Mouse (Mus musculus) left cerebral cortex, postnatal 25 days (tissue): ENCODE results near the gene Gm20503. TPM values are rescaled to one million over a fixed set of nuclear protein-coding genes. Genes with fewer than 3 reads are reported as not detected.

Experiments
- DNase-seq, 2 experiments: peaks; one replicate each; pipeline ENCODE4 v3.0.0; 2022; ENCODE audit warnings: low spot score in 2 of 2, mixed read lengths in 1 of 2
- intact Hi-C: fragments of 180-260 bp; cut with DNase I; formaldehyde crosslinking; loops from one replicate; pipeline ENCODE4 v1.15.1; 2025
- total RNA-seq, 2 experiments: library from RNA; stranded (reverse); gene quantifications; 2 replicates each; pipeline ENCODE4 v1.2.3; 2021

Gm20503 gene
- 1 to 10 TPM; 1.5 to 2.4 TPM for total RNA-seq

GRCm38 (mm10) chr4:59002948-59003805 is at the start of gene Gm20503:
TSS of gene Gm20503 (plus strand) at chr4:59003210.
- intact Hi-C loops, result loop anchor here (5.0 kb wide), 1 partner anchor 34 kb away; the partner anchor contains the start of gene Gng10
- DNase-seq, result peak; percentile 93 to 94

- intact Hi-C loops, result no loop called here
- no peak for DNase-seq
Observed at GRCm38 (mm10) chr4:58961719-58962118, 41.3 kb upstream of the Gm20503 start.

GRCm38 (mm10) chr4:58963271-58963670 is 39.7 kb upstream of the Gm20503 start:
- DNase-seq, result no peak
- intact Hi-C loops, result no loop called here

DNA sequence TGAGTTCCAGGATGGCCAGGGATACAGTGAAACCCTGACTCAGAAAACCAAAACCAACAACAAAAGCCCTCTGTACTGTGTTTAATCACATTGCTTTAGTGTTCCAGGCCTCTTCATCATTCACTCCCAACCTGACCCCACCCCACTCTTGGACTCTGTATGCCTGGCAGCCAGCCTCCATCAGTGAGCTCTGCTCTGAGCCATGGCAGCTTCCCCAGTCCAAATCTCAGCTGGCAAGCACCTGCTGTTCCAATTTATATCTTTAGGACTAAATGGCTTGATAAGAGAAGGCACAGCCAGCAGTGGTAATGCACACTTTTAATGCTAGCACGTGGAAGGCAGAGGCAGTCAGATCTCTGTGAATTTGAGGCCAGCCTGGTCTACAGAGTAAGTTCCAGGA is 37.9 kb upstream of the Gm20503 start:
- DNase-seq, result no peak
- intact Hi-C loops, result no loop called here

GRCm38 (mm10) chr4:58970678-58971077 is 32.3 kb upstream of the Gm20503 start:
- DNase-seq, result no peak
- intact Hi-C loops, result no loop called here

DNA sequence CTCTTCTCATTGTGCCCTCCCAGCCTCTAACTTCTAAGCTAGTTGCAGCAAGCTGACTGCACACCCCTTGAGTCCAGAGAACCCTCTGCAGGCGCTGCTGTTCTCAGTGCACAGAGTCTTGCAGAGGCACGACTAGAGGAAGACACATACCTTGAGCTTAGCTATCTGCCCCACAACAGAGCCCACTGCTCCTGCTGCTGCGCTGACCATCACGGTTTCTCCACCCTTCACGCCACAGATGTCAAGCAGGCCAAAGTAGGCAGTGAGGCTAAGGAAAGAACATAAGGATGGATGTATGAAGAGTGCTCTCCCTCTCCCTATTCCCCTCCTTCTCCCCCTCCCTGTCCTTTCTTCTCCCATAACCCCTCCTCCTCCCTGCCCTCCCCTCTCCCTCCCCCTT is 27.3 kb upstream of the Gm20503 start:
- DNase-seq, result no peak
- intact Hi-C loops, result no loop called here

DNA sequence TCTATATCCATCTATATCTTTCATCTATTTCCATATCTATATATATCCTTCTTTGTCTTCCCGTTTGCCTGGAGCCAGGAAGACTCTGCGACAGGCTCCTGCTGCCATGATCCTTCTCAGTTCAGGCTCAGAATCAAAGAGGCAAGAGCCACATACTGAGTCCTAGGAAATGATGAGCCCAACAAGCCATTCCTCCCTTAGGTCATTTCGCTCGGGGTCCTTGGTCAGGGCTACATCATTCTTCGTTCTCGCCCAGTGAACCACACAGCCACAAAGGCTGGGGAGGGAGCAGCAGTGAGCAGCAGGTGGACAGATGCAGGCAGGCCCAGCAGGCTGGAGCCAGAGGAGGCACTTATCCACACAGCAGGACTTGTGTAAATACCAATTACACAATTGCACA is 21.6 kb upstream of the Gm20503 start:
- intact Hi-C loops, result loop anchor here (10.0 kb wide), 1 partner anchor 363 kb away; no protein-coding TSS in a partner anchor
- no peak for DNase-seq

DNA sequence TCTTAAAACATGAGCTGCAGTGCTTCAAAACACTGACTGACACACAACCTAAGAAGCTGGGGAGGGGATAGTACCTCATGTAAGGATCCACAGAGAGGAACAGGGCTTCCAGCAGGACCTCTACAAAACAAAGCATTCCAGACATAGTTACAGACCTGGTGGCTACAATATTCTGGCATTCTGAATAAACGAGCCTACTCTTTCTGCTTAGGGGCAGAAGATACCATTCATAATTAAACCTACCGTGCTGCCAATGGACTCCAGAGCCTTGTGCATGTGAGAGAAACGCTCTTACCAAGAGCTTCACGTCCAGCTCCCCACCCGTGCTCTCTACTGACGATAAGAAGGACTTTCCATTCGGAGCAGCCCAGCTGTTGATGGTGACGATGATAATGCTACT is 20.2 kb upstream of the Gm20503 start:
- DNase-seq, result no peak
- intact Hi-C loops, result loop anchor here (10.0 kb wide), 1 partner anchor 362 kb away; no protein-coding TSS in a partner anchor

DNA sequence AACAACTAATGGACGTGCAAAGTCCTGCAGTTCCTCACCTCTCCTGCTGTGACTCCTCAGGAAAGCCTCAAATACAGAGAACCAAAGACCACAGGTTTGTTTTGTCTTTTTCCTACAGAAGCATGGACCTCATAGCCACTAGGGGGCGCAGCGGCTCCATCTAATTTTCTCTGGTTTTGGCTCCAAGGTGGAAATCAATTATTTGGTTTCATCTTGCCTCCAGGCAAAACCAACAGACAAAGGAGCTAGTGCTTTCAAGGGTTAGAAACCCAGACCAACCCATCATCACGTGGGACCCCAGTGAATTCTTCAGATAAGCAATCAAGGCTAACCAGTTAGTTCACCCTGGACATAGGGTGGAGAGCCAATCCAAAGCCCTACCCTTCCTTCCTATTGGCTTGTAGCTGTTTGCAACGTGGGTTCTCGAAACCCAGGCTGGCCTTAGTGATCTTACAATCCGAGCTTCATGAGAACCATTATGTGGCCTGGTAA is 17.8 kb upstream of the Gm20503 start:
- intact Hi-C loops, result loop anchor here (2.0 to 10.0 kb wide), 2 partner anchors 52 to 360 kb away; no protein-coding TSS in a partner anchor
- DNase-seq, result peak; percentile 67 to 72

GRCm38 (mm10) chr4:58986540-58987190 is 16.3 kb upstream of the Gm20503 start, which contains the start of gene Ptgr1:
TSS of gene Ptgr1 (minus strand) at chr4:58987119.
- peak; percentile 72 to 84 for DNase-seq
- intact Hi-C loops, result loop anchor here (10.0 kb wide), 1 partner anchor 358 kb away; no protein-coding TSS in a partner anchor

DNA sequence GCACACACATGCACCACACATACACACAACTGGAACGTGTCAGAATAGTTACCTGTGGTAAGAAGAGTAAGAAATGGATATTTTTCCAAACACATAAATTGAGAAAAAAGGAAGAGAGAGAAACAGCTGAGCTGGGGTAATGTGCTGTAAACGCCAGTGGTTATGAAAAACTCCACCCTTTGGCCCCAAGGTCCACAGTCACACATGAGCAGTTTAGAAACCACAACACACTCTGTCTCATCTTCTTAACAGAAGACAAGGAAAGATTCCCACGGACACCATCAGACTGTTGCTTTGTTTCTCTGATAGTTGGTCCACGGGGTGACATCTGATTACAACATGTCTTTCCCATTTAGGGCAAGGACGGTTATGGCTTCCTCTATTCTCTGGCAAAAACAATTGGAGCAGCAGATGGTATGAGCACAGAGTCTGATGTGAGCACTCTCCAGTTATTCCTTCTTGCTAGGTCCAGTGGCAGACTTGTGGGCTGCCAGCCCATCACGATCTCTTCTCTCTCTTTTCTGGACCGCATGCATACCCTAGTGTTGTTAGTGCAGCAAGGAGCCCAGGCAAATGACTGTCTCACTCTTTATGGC is 13.6 kb upstream of the Gm20503 start:
- no peak for DNase-seq
- intact Hi-C loops, result loop anchor here (10.0 kb wide), 1 partner anchor 355 kb away; no protein-coding TSS in a partner anchor

GRCm38 (mm10) chr4:58990609-58991434 is 12.2 kb upstream of the Gm20503 start:
- DNase-seq, result no peak
- intact Hi-C loops, result no loop called here

DNA sequence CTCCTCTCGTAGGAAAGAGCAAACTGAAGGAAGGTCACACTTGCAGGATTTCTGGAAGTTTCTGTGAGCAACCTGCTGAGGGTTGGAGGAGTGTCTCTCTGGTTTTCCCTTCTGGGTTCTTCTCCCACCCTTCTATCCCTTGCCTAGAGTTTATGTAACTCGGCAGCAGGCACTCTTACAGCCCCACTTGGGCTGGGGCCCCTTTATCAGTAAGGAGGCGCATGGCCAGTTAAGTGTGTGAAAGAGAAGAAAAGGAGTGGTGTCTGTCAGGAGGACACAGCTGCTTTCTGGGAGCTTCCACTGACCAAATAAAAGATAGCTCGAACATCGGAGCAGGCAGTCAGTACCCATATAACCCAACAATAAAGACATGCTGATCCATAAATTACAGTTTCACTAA is 10.8 kb upstream of the Gm20503 start:
- intact Hi-C loops, result no loop called here
- DNase-seq, result no peak

DNA sequence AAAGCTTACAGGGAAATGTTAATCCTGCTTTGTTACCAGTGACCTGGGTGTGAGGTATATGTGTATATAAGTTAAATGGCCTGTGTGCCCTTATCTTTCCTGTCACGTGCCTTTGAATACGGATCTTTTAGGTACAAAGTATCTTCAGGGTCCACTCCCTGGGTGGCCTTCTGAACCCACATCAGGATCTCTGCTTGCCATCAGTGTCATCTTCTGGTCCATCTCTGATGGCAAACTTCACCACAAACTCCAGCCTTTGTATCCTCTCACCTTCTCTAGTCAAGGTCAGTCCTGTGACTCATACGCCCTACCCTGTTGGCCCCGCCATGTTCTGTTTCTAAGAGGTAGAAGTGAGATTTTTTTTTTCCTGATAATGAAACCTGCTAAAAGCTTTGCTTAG is 8.2 kb upstream of the Gm20503 start, which contains the start of gene Dnajc25:
Dnajc25 (plus strand) TSS at position 301 of the 400 bp plus-strand sequence.
- no peak for DNase-seq
- intact Hi-C loops, result no loop called here

- no peak for DNase-seq
- intact Hi-C loops, result no loop called here
Observed at GRCm38 (mm10) chr4:58995251-58995693, 7.7 kb upstream of the Gm20503 start.

- DNase-seq, result no peak
- intact Hi-C loops, result no loop called here
Observed at GRCm38 (mm10) chr4:58997081-58997480, 5.9 kb upstream of the Gm20503 start.

- DNase-seq, result no peak
- intact Hi-C loops, result no loop called here
Observed at GRCm38 (mm10) chr4:58998688-58999087, 4.3 kb upstream of the Gm20503 start.

DNA sequence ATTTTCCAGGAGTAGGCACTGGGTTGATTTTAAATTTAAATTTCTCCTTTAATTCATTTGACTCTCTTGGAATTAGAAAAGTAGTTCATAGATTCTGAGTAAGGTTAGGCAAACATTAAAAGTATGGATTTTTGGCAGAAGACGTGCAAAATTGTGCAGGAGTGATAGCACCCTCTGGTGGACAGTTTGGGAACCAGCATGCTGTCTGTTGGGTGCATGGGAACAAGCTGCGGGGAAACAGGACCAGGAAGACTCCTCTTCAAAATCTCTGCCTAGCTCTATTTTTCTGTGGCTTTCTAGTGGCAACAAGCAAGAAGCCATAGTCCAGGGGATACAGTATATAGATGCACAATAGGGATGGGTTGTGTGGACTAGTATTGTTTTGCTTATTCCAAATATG is 3.3 kb upstream of the Gm20503 start:
- peak; percentile 68 to 85 for DNase-seq
- intact Hi-C loops, result loop anchor here (5.0 kb wide), 1 partner anchor 38 kb away; the partner anchor contains the start of gene Gng10

GRCm38 (mm10) chr4:59000614-59001013 is 2.4 kb upstream of the Gm20503 start:
- DNase-seq, result no peak
- intact Hi-C loops, result loop anchor here (5.0 kb wide), 1 partner anchor 37 kb away; the partner anchor contains the start of gene Gng10
